Comparison of ENCODE assay signal across 8 mouse cellular contexts in genomic region chr12:108811133-108811532, GRCm38 (mm10). TPM values are rescaled to one million over a fixed set of nuclear protein-coding genes. Genes with fewer than 3 reads are reported as not detected.
DNase-seq lines count a peak whose midpoint lies in the region; ATAC-seq lines count a peak whose summit lies in the region.

No protein-coding gene starts in this region.

- H3K9me3 ChIP-seq in liver, embryonic 13.5 days (replicated peaks), result no peaks in the 10 kb centered on the region

- DNase-seq in heart, postnatal 4 days, result peak; percentile 25
- DNase-seq in heart, adult 9 months (ENCODE audit: low spot score in 2 of 2), result no peak
- peak; percentile 48 for DNase-seq in CD4-positive helper T cell, adult 2 months (ENCODE audit: low read depth, low spot score)
- DNase-seq in liver, embryonic 13.5 days, result no peak
- DNase-seq in thymus, postnatal 14 days, result peak; percentile 55
- DNase-seq in layer of hippocampus, adult 9-11 months, result no peak
- DNase-seq in urinary bladder, postnatal 36 days (ENCODE audit: low spot score in 2 of 2), result no peak

- 48% methylated on average over 2 of the region's 2 CpGs for WGBS in liver, embryonic 13.5 days (ENCODE audit: insufficient replicate concordance)

- 0 out of 2 replicates have a peak overlapping the region, but pooled peaks have one; percentile 7 for H3K27ac ChIP-seq in liver, embryonic 13.5 days

- no peak overlapping the region for H3K4me2 ChIP-seq in liver, embryonic 13.5 days

- peaks cover 53% of the 10 kb centered on the region for H3K4me1 ChIP-seq in liver, embryonic 13.5 days (replicated peaks)

- H3K27me3 ChIP-seq in liver, embryonic 13.5 days, result no peaks in the 10 kb centered on the region

- H3K9ac ChIP-seq in liver, embryonic 13.5 days, result no peak overlapping the region

- peak; percentile 63 for ATAC-seq in activated CD4-positive, CD25-positive, alpha-beta regulatory T cell, adult 4 months
- 0 out of 2 replicates have a peak, but pooled peaks have one; percentile 35 for ATAC-seq in liver, embryonic 13.5 days (ENCODE audit: low read depth)

- peaks cover 63% of the 10 kb centered on the region for H3K36me3 ChIP-seq in liver, embryonic 13.5 days

- no peak overlapping the region for H3K4me3 ChIP-seq in liver, embryonic 13.5 days (replicated peaks)

RNA-seq across cellular contexts. Expression of gene Yy1, which starts 18.4 kb away (rescaled TPM):
- 10 to 100 TPM; 39.6 to 40.5 TPM for total RNA-seq in heart, postnatal 4 days (2021)
- 10 to 100 TPM; 16.8 to 18.1 TPM for polyA plus RNA-seq in activated CD4-positive, CD25-positive, alpha-beta regulatory T cell, adult 4 months (2017; shearing (Covaris generic))
- polyA plus RNA-seq in liver, embryonic 13.5 days (2015; fragmentation: Nextera tagmentation; extraction: Ambion mirVana), result 7.7 and 10.6 TPM in 2 replicates

RNA-seq across cellular contexts. Expression of gene Slc25a29, which starts 24.6 kb away (rescaled TPM):
- 1 to 10 TPM; 2.1 to 2.2 TPM for total RNA-seq in heart, postnatal 4 days (2021)
- 1 to 10 TPM; 2.2 to 4.4 TPM for polyA plus RNA-seq in activated CD4-positive, CD25-positive, alpha-beta regulatory T cell, adult 4 months (2017; shearing (Covaris generic))
- polyA plus RNA-seq in liver, embryonic 13.5 days (2015; fragmentation: Nextera tagmentation; extraction: Ambion mirVana), result 0.98 and 1.0 TPM in 2 replicates

RNA-seq across cellular contexts. Expression of gene Slc25a47, which starts 24.7 kb away (rescaled TPM):
- 1 to 10 TPM; 7.1 to 7.5 TPM for total RNA-seq in heart, postnatal 4 days (2021)
- 1 to 10 TPM in 1 of 2 experiments, under 1 TPM in 1; 0.51 to 1.3 TPM for polyA plus RNA-seq in activated CD4-positive, CD25-positive, alpha-beta regulatory T cell, adult 4 months (2017; shearing (Covaris generic))
- polyA plus RNA-seq in liver, embryonic 13.5 days (2015; fragmentation: Nextera tagmentation; extraction: Ambion mirVana), result 2.0 and 2.5 TPM in 2 replicates

Comparison
In these comparisons a context has a peak if more than half of its experiments do, and no peak if none do; other contexts are left out.
1. DNase-seq: peak in heart, postnatal 4 days (single experiment), CD4-positive helper T cell, adult 2 months (single experiment) and thymus, postnatal 14 days (single experiment); none in heart, adult 9 months (0 of 2), liver, embryonic 13.5 days (single experiment), layer of hippocampus, adult 9-11 months (single experiment) and urinary bladder, postnatal 36 days (0 of 2).